Mouse (Mus musculus) CH12.LX (cell line): ENCODE measurements at regions not wholly inside any gene's neighbourhood (a gene's known extent, or its start where the extent isn't known, plus 50 kb on each side); places are given as distances from the start of the nearest gene placed in this dataset.

ENCODE experiments used
- DNase-seq: peaks from one replicate; pipeline ENCODE4 v3.0.0-alpha.2; 2013; ENCODE audit errors: extremely low read depth
- H3K27ac ChIP-seq: 2 replicates; pipeline ENCODE4 v1.5.1; 2012; ENCODE audit warnings: low read depth, mild to moderate bottlenecking, control low read depth, moderate library complexity; ENCODE audit not compliant: insufficient read depth
- H3K27me3 ChIP-seq: replicated peaks from 2 replicates; pipeline ENCODE3; 2012; ENCODE audit warnings: inconsistent platforms
- H3K36me3 ChIP-seq, 2 experiments: replicated peaks in 1 of 2; 2 replicates each; pipeline versions ENCODE3 to v1.6.1; 2012; ENCODE audit warnings: inconsistent platforms in 1 of 2, low read length in 1 of 2, mild to moderate bottlenecking in 1 of 2, mixed read lengths in 1 of 2, moderate library complexity in 1 of 2; ENCODE audit not compliant: control insufficient read depth in 1 of 2, insufficient read depth in 1 of 2
- H3K4me1 ChIP-seq, 2 experiments: 2 replicates each; pipeline ENCODE4 v1.6.1; 2012; ENCODE audit warnings: inconsistent platforms in 1 of 2, moderate library complexity in 1 of 2; ENCODE audit not compliant: insufficient read depth in 2 of 2, control insufficient read depth in 1 of 2
- H3K4me2 ChIP-seq: 2 replicates; pipeline ENCODE4 v1.6.1; 2012; ENCODE audit warnings: low read depth, mild to moderate bottlenecking, control low read depth; ENCODE audit not compliant: poor library complexity, insufficient read depth, severe bottlenecking
- H3K4me3 ChIP-seq, 3 experiments: fragments of 150-350 bp in 1 of 3; sonication (generic) in 1 of 3; replicated peaks in 1 of 3; 2 replicates each; pipeline versions ENCODE3 to v1.5.1; 2011 to 2012; ENCODE audit warnings: low read depth in 2 of 3, low read length in 2 of 3, mild to moderate bottlenecking in 2 of 3, moderate library complexity in 2 of 3, control low read depth in 1 of 3, improper control_type of control experiment in 1 of 3, inconsistent platforms in 1 of 3, mixed read lengths in 1 of 3; ENCODE audit not compliant: poor library complexity in 1 of 3
- H3K79me2 ChIP-seq: replicated peaks from 2 replicates; pipeline ENCODE4 v1.6.1; 2012; ENCODE audit warnings: mild to moderate bottlenecking, moderate library complexity; ENCODE audit not compliant: control insufficient read depth, poor library complexity, insufficient read depth, severe bottlenecking; ENCODE audit errors: extremely low read depth
- H3K9ac ChIP-seq: 2 replicates; pipeline ENCODE4 v1.6.1; 2012; ENCODE audit warnings: low read depth, mild to moderate bottlenecking, control low read depth, moderate library complexity; ENCODE audit not compliant: insufficient read depth
- H3K9me3 ChIP-seq: replicated peaks from 2 replicates; pipeline ENCODE3; 2012; ENCODE audit warnings: low read length, inconsistent platforms, mixed read lengths
- BHLHE40 ChIP-seq: IDR thresholded peaks from 2 replicates; pipeline ENCODE4 v1.6.1; 2011; ENCODE audit warnings: mild to moderate bottlenecking, low read depth, low read length, improper control_type of control experiment
- CHD1 ChIP-seq: IDR thresholded peaks from 2 replicates; pipeline ENCODE4 v1.6.1; 2012; ENCODE audit warnings: low read depth, low read length, improper control_type of control experiment, inconsistent platforms
- E2F4 ChIP-seq: IDR thresholded peaks from 2 replicates; pipeline ENCODE4 v1.6.1; 2011; ENCODE audit warnings: low read depth, low read length, improper control_type of control experiment; ENCODE audit not compliant: insufficient replicate concordance
- ELF1 ChIP-seq: IDR thresholded peaks from 2 replicates; pipeline ENCODE4 v1.6.1; 2014; ENCODE audit warnings: low read depth, mild to moderate bottlenecking, inconsistent platforms, low read length, improper control_type of control experiment
- GABPA ChIP-seq: IDR thresholded peaks from 2 replicates; pipeline ENCODE4 v1.6.1; 2012; ENCODE audit warnings: low read depth, low read length, improper control_type of control experiment, inconsistent platforms; ENCODE audit not compliant: insufficient replicate concordance
- JUN ChIP-seq: IDR thresholded peaks from 2 replicates; pipeline ENCODE4 v1.6.1; 2011; ENCODE audit warnings: low read depth, mild to moderate bottlenecking, low read length, improper control_type of control experiment, moderate library complexity; ENCODE audit not compliant: insufficient read depth
- JUND ChIP-seq: conservative IDR thresholded peaks from 2 replicates; pipeline ENCODE4 v1.6.1; 2011; ENCODE audit warnings: low read depth, low read length, improper control_type of control experiment
- MAFK ChIP-seq: IDR thresholded peaks from 2 replicates; pipeline ENCODE4 v1.6.1; 2011; ENCODE audit warnings: low read length, improper control_type of control experiment; ENCODE audit not compliant: insufficient replicate concordance
- MAZ ChIP-seq: IDR thresholded peaks from 2 replicates; pipeline ENCODE4 v1.6.1; 2012; ENCODE audit warnings: low read depth, mild to moderate bottlenecking, inconsistent platforms, low read length, improper control_type of control experiment, moderate library complexity
- MEF2A ChIP-seq: IDR thresholded peaks from 2 replicates; pipeline ENCODE4 v1.6.1; 2014; ENCODE audit warnings: low read depth, mild to moderate bottlenecking, inconsistent platforms, low read length, improper control_type of control experiment, borderline replicate concordance
- MYC ChIP-seq: IDR thresholded peaks from 2 replicates; pipeline ENCODE4 v1.6.1; 2011; ENCODE audit warnings: low read depth, mild to moderate bottlenecking, improper control_type of control experiment, low read length
- RCOR1 ChIP-seq: conservative IDR thresholded peaks from 2 replicates; pipeline ENCODE4 v1.6.1; 2012; ENCODE audit warnings: low read depth, mild to moderate bottlenecking, inconsistent platforms, low read length, improper control_type of control experiment
- SMC3 ChIP-seq: IDR thresholded peaks from 2 replicates; pipeline ENCODE4 v1.6.1; 2011; ENCODE audit warnings: low read depth, low read length, improper control_type of control experiment
- TBP ChIP-seq: conservative IDR thresholded peaks from 2 replicates; pipeline ENCODE4 v1.6.1; 2011; ENCODE audit warnings: low read depth, low read length, improper control_type of control experiment
- UBTF ChIP-seq: IDR thresholded peaks from 2 replicates; pipeline ENCODE4 v1.6.1; 2012; ENCODE audit warnings: low read depth, mild to moderate bottlenecking, inconsistent platforms, low read length, improper control_type of control experiment, moderate library complexity
- USF1 ChIP-seq: IDR thresholded peaks from 2 replicates; pipeline ENCODE4 v1.6.1; 2014; ENCODE audit warnings: low read depth, mild to moderate bottlenecking, inconsistent platforms, low read length, improper control_type of control experiment
- USF2 ChIP-seq: conservative IDR thresholded peaks from 2 replicates; pipeline ENCODE4 v1.6.1; 2011; ENCODE audit warnings: low read depth, low read length, improper control_type of control experiment
- ZKSCAN1 ChIP-seq: IDR thresholded peaks from 2 replicates; pipeline ENCODE4 v1.6.1; 2012; ENCODE audit warnings: low read depth, inconsistent platforms, low read length, improper control_type of control experiment, borderline replicate concordance
- ZNF384 ChIP-seq: IDR thresholded peaks from 2 replicates; pipeline ENCODE4 v1.6.1; 2012; ENCODE audit warnings: low read depth, low read length, improper control_type of control experiment, inconsistent platforms
- dilution Hi-C: fragments of 300-500 bp; cut with MboI; formaldehyde crosslinking; loops from 2 replicates; pipeline ENCODE4 v1.14.3; 2020; ENCODE audit warnings: low sequenced_read_pairs; ENCODE audit not compliant: extremely low pct_unique_long_range_greater_than_20kb, extremely low pct_ligation_motif_present
- in situ Hi-C: fragments of 300-500 bp; cut with MboI; formaldehyde crosslinking; loops from 3 replicates; pipeline ENCODE4 v1.14.3; 2019; ENCODE audit warnings: low sequenced_read_pairs, low pct_ligation_motif_present, low pct_unique_long_range_greater_than_20kb, mixed read lengths

GRCm38 (mm10) chr13:44282731-44283571 lies 446.3 kb upstream of the Jarid2 start:
- DNase-seq, result no peak
- Histone ChIP-seq H3K36me3 (no peaks in the 10 kb centered on the region), H3K27me3 (no peaks in the 10 kb centered on the region), H3K4me2 (no peak overlapping the region), H3K4me3 (no peak overlapping the region), H3K4me1 (no peaks in the 10 kb centered on the region), H3K79me2 (no peaks in the 10 kb centered on the region), H3K27ac (no peak overlapping the region), H3K9me3 (no peaks in the 10 kb centered on the region), H3K9ac (no peak overlapping the region)
- in situ Hi-C loops, result no loop called here
- dilution Hi-C loops, result no loop called here
- TF ChIP-seq JUN, result no peak
- TF ChIP-seq TBP, result no peak
- TF ChIP-seq ZKSCAN1, result no peak
- TF ChIP-seq UBTF, result no peak
- no peak for TF ChIP-seq MYC
- TF ChIP-seq MAFK, result no peak
- no peak for TF ChIP-seq MAZ
- TF ChIP-seq USF2, result no peak
- no peak for TF ChIP-seq GABPA
- TF ChIP-seq RCOR1, result no peak
- TF ChIP-seq CHD1, result no peak
- TF ChIP-seq ELF1, result no peak
- no peak for TF ChIP-seq ZNF384
- TF ChIP-seq E2F4, result no peak
- TF ChIP-seq USF1, result no peak
- TF ChIP-seq BHLHE40, result no peak

- TF ChIP-seq SMC3 (no peak), MEF2A (no peak), RCOR1 (no peak), JUND (no peak)
- TF ChIP-seq, all 38 proteins: peak for 0
- H3K9me3 ChIP-seq, result peaks cover 7% of the 10 kb centered on the region
- no peaks in the 10 kb centered on the region for H3K79me2 ChIP-seq
- no peak overlapping the region for H3K27ac ChIP-seq
- no peak for DNase-seq
- dilution Hi-C loops (no loop called here), in situ Hi-C loops (no loop called here)
- no peaks in the 10 kb centered on the region for H3K4me1 ChIP-seq
- no peak overlapping the region for H3K4me2 ChIP-seq
- H3K36me3 ChIP-seq, result no peaks in the 10 kb centered on the region
- no peak overlapping the region for H3K4me3 ChIP-seq
- no peaks in the 10 kb centered on the region for H3K27me3 ChIP-seq
- H3K9ac ChIP-seq, result no peak overlapping the region
Observed at GRCm38 (mm10) chr13:44285881-44286280, 443.4 kb upstream of the Jarid2 start.
